Mouse (Mus musculus) liver, postnatal 0 days (tissue): ENCODE data around the gene Rps6. TPM values are rescaled to one million over a fixed set of nuclear protein-coding genes. Genes with fewer than 3 reads are reported as not detected.
A peak's percentile ranks its signal among the peaks of the same experiment; 100 is the strongest.
"Not testable (repeated sequence)": the region's sequence is repeated elsewhere in the genome, so short reads cannot be mapped to it uniquely, and the experiment has no call there.

Source experiments
- ATAC-seq: fragments of 200-750 bp; cut with Nextera tagmentation; 2 replicates; pipeline ENCODE4 v1.8.0; 2017; ENCODE audit warnings: mild to moderate bottlenecking, moderate library complexity
- DNase-seq: peaks from one replicate; pipeline ENCODE4 v3.0.0-alpha.2; 2016
- H3K27ac ChIP-seq: fragments of 300-500 bp; sonication (generic); 2 replicates; pipeline ENCODE4 v1.5.1; 2014; ENCODE audit warnings: antibody characterized with exemption, moderate library complexity, mild to moderate bottlenecking, low read depth
- H3K27me3 ChIP-seq: fragments of 300-500 bp; sonication (generic); 2 replicates; pipeline ENCODE4 v1.6.1; 2014; ENCODE audit warnings: low read length, control low read depth, mixed read lengths; ENCODE audit not compliant: insufficient read depth
- H3K36me3 ChIP-seq: fragments of 300-500 bp; sonication (generic); replicated peaks from 2 replicates; pipeline ENCODE4 v1.6.1; 2014; ENCODE audit warnings: mild to moderate bottlenecking, control low read depth, low read length, moderate library complexity, mixed read lengths; ENCODE audit not compliant: insufficient read depth
- H3K4me1 ChIP-seq: fragments of 300-500 bp; sonication (generic); 2 replicates; pipeline ENCODE4 v1.6.1; 2014; ENCODE audit warnings: antibody characterized with exemption, mild to moderate bottlenecking, control low read depth; ENCODE audit not compliant: insufficient read depth
- H3K4me2 ChIP-seq: fragments of 300-500 bp; sonication (generic); 2 replicates; pipeline ENCODE4 v1.6.1; 2014; ENCODE audit warnings: low read depth, mild to moderate bottlenecking, low read length, moderate library complexity, mixed read lengths
- H3K4me3 ChIP-seq: fragments of 300-500 bp; sonication (generic); 2 replicates; pipeline ENCODE4 v1.5.1; 2014; ENCODE audit warnings: low read depth, low read length
- H3K9ac ChIP-seq: fragments of 300-500 bp; sonication (generic); replicated peaks from 2 replicates; pipeline ENCODE4 v1.6.1; 2014; ENCODE audit warnings: mild to moderate bottlenecking, moderate library complexity
- H3K9me3 ChIP-seq: fragments of 300-500 bp; sonication (generic); 2 replicates; pipeline ENCODE4 v1.6.1; 2016; ENCODE audit warnings: mild to moderate bottlenecking, control low read depth, low read length, mixed read lengths
- CTCF ChIP-seq: sonication (generic); IDR thresholded peaks from 2 replicates; pipeline ENCODE4 v1.5.1; 2016; ENCODE audit warnings: antibody characterized with exemption, low read depth
- EP300 ChIP-seq: IDR thresholded peaks from 2 replicates; pipeline ENCODE4 v1.6.1; 2016; ENCODE audit warnings: antibody characterized with exemption, low read depth, mild to moderate bottlenecking
- WGBS: fragments of 180-500 bp; shearing (Covaris S2); extraction: QIAGEN DNeasy Blood & Tissue Kit; methylation state at CpG from one replicate; pipeline ENCODE4 v1.1.7; 2014; ENCODE audit not compliant: insufficient replicate concordance; 5-methylcytosine and 5-hydroxymethylcytosine counted together
- polyA plus RNA-seq: library from polyadenylated mRNA; unstranded; fragments of >200 nt; fragmentation: Nextera tagmentation; extraction: Ambion mirVana; gene quantifications from 2 replicates; pipeline ENCODE4 v1.2.1, GENCODE M21; 2015

Rps6 gene
- polyA plus RNA-seq, 1 experiment from 2014 or later = 455 TPM

GRCm38 (mm10) chr4:86852813-86853590, 4.2 kb downstream of the Rps6 start:
- H3K4me1 ChIP-seq = peaks cover 5% of the 10 kb centered on the region
- no peaks in the 10 kb centered on the region for H3K9me3 ChIP-seq
- H3K36me3 ChIP-seq = peaks cover 37% of the 10 kb centered on the region
- 70% methylated on average over 4 of the region's 4 CpGs for WGBS
- no peak for DNase-seq
- no peak overlapping the region for H3K9ac ChIP-seq
- TF ChIP-seq CTCF (no peak), EP300 (no peak)
- H3K4me2 ChIP-seq = no peak overlapping the region
- no peaks in the 10 kb centered on the region for H3K27me3 ChIP-seq
- H3K27ac ChIP-seq = peak overlapping the region; percentile 46; the same call in 1 of the 2 replicates
- no peak overlapping the region for H3K4me3 ChIP-seq
- no peak for ATAC-seq

- no peak for DNase-seq
- no peaks in the 10 kb centered on the region for H3K27me3 ChIP-seq
- H3K4me2 ChIP-seq = no peak overlapping the region
- no peak for TF ChIP-seq CTCF
- no peak for TF ChIP-seq EP300
- ATAC-seq = no peak
- H3K4me1 ChIP-seq = peaks cover 4% of the 10 kb centered on the region; the same call in 1 of the 2 replicates
- H3K36me3 ChIP-seq = peaks cover 43% of the 10 kb centered on the region
- H3K9ac ChIP-seq = no peak overlapping the region
- 62% methylated on average over 3 of the region's 3 CpGs for WGBS
- no peaks in the 10 kb centered on the region for H3K9me3 ChIP-seq
- peak overlapping the region; percentile 22; the same call in 1 of the 2 replicates for H3K27ac ChIP-seq
- H3K4me3 ChIP-seq = no peak overlapping the region
Observed at GRCm38 (mm10) chr4:86852018-86852417, 5.2 kb downstream of the Rps6 start.

- ATAC-seq (no peak), DNase-seq (no peak)
- H3K4me1 ChIP-seq = peaks cover 4% of the 10 kb centered on the region; the same call in 1 of the 2 replicates
- 90% methylated on average over 2 of the region's 2 CpGs for WGBS
- peak overlapping the region; percentile 22; the same call in 1 of the 2 replicates for H3K27ac ChIP-seq
- no peaks in the 10 kb centered on the region for H3K9me3 ChIP-seq
- H3K9ac ChIP-seq = no peak overlapping the region
- no peaks in the 10 kb centered on the region for H3K27me3 ChIP-seq
- H3K4me2 ChIP-seq = no peak overlapping the region
- peaks cover 46% of the 10 kb centered on the region for H3K36me3 ChIP-seq
- H3K4me3 ChIP-seq = no peak overlapping the region
- TF ChIP-seq CTCF (no peak), EP300 (no peak)
Observed at GRCm38 (mm10) chr4:86851331-86851730, 5.9 kb downstream of the Rps6 start.

- H3K9me3 ChIP-seq = no peaks in the 10 kb centered on the region
- no peak overlapping the region for H3K4me3 ChIP-seq
- no peaks in the 10 kb centered on the region for H3K27me3 ChIP-seq
- no peak for ATAC-seq
- TF ChIP-seq EP300 (no peak), CTCF (no peak)
- no peak overlapping the region for H3K27ac ChIP-seq
- H3K36me3 ChIP-seq = peaks cover 30% of the 10 kb centered on the region
- no peak for DNase-seq
- 54% methylated on average over 2 of the region's 2 CpGs for WGBS
- no peaks in the 10 kb centered on the region for H3K4me1 ChIP-seq
- no peak overlapping the region for H3K9ac ChIP-seq
- no peak overlapping the region for H3K4me2 ChIP-seq
Observed at GRCm38 (mm10) chr4:86847246-86847645, 10.0 kb downstream of the Rps6 start.

- no peaks in the 10 kb centered on the region for H3K9me3 ChIP-seq
- ATAC-seq = no peak
- 84% methylated on average over 3 of the region's 3 CpGs for WGBS
- H3K27me3 ChIP-seq = no peaks in the 10 kb centered on the region
- no peak overlapping the region for H3K9ac ChIP-seq
- peaks cover 24% of the 10 kb centered on the region for H3K36me3 ChIP-seq
- no peak overlapping the region for H3K27ac ChIP-seq
- H3K4me2 ChIP-seq = no peak overlapping the region
- TF ChIP-seq CTCF (no peak), EP300 (no peak)
- H3K4me1 ChIP-seq = no peaks in the 10 kb centered on the region
- H3K4me3 ChIP-seq = no peak overlapping the region
- DNase-seq = no peak
Observed at GRCm38 (mm10) chr4:86845384-86845783, 11.8 kb downstream of the Rps6 start.

- WGBS = 86% methylated on average over 2 of the region's 2 CpGs
- ATAC-seq = not testable (repeated sequence)
- H3K36me3 ChIP-seq = peaks cover 22% of the 10 kb centered on the region
Observed at GRCm38 (mm10) chr4:86841141-86841540, 16.1 kb downstream of the Rps6 start.

More at GRCm38 (mm10) chr4:86841141-86841540, 16.1 kb downstream of the Rps6 start:
- not testable (repeated sequence) for H3K4me1 ChIP-seq, DNase-seq, H3K4me3 ChIP-seq, H3K9me3 ChIP-seq, H3K27ac ChIP-seq, H3K27me3 ChIP-seq, H3K9ac ChIP-seq, H3K4me2 ChIP-seq
